Mouse (Mus musculus) liver, adult 2 months (tissue): ENCODE results near the gene Dlgap1. TPM values are rescaled to one million over a fixed set of nuclear protein-coding genes. Genes with fewer than 3 reads are reported as not detected.

Source experiments
- DNase-seq: peaks from one replicate; pipeline ENCODE4 v3.0.0-alpha.2; 2011; ENCODE audit warnings: low read depth, low spot score; ENCODE audit errors: extremely low read depth
- H3K27ac ChIP-seq: fragments of 200-500 bp; replicated peaks from 2 replicates; pipeline ENCODE4 v1.5.1; 2012; ENCODE audit warnings: low read depth, mild to moderate bottlenecking, control low read depth, inconsistent platforms, low read length; ENCODE audit not compliant: insufficient read depth
- H3K27me3 ChIP-seq: fragments of 200-500 bp; 2 replicates; pipeline ENCODE4 v1.6.1; 2012; ENCODE audit warnings: mild to moderate bottlenecking, moderate library complexity, low read length, inconsistent platforms; ENCODE audit not compliant: control insufficient read depth, insufficient read depth
- H3K36me3 ChIP-seq: fragments of 200-500 bp; 2 replicates; pipeline ENCODE4 v1.6.1; 2012; ENCODE audit warnings: low read length, inconsistent platforms; ENCODE audit not compliant: control insufficient read depth, insufficient read depth
- H3K4me1 ChIP-seq: fragments of 200-500 bp; 2 replicates; pipeline ENCODE4 v1.6.1; 2011; ENCODE audit warnings: low read length; ENCODE audit not compliant: control insufficient read depth, insufficient read depth
- H3K4me3 ChIP-seq: fragments of 200-500 bp; 2 replicates; pipeline ENCODE4 v1.5.1; 2011; ENCODE audit warnings: low read depth, mild to moderate bottlenecking, control low read depth, low read length, moderate library complexity; ENCODE audit not compliant: insufficient read depth
- H3K79me2 ChIP-seq: fragments of 200-500 bp; 2 replicates; pipeline ENCODE4 v1.6.1; 2012; ENCODE audit warnings: inconsistent platforms, mild to moderate bottlenecking, low read length, moderate library complexity; ENCODE audit not compliant: control insufficient read depth, insufficient read depth
- H3K9ac ChIP-seq: fragments of 200-500 bp; 2 replicates; pipeline ENCODE4 v1.6.1; 2012; ENCODE audit warnings: low read depth, mild to moderate bottlenecking, control low read depth, inconsistent platforms, low read length
- CTCF ChIP-seq: fragments of 200-500 bp; IDR thresholded peaks from 2 replicates; pipeline ENCODE4 v1.5.1; 2011; ENCODE audit warnings: low read depth, low read length, control low read depth
- POLR2A ChIP-seq: fragments of 200-500 bp; IDR thresholded peaks from 2 replicates; pipeline ENCODE4 v1.6.1; 2011; ENCODE audit warnings: low read length, control low read depth; ENCODE audit not compliant: insufficient read depth; ENCODE audit errors: extremely low read depth
- WGBS: fragments of 180-500 bp; shearing (Covaris S2); methylation state at CpG from one replicate; pipeline ENCODE4 v1.1.7; 2018; 5-methylcytosine and 5-hydroxymethylcytosine counted together
- polyA plus RNA-seq: library from polyadenylated mRNA; depleted of rRNA; stranded (reverse); fragments of >200 nt; gene quantifications from 2 replicates; pipeline ENCODE4 v1.2.3, GENCODE M21; 2012
- total RNA-seq: library from RNA; depleted of rRNA; stranded (reverse); fragments of >200 nt; gene quantifications from 2 replicates; pipeline ENCODE4 v1.2.3, GENCODE M21; 2014

Gene Dlgap1
- total and polyA plus RNA-seq, 2 experiments, result 0.55 to 1.5 TPM

- no peak for TF ChIP-seq POLR2A
- TF ChIP-seq CTCF, result no peak
- DNase-seq, result no peak
- no peak overlapping the region for H3K27ac ChIP-seq
- no peak overlapping the region for H3K4me3 ChIP-seq
- no peaks in the 10 kb centered on the region for H3K36me3 ChIP-seq
- no peaks in the 10 kb centered on the region for H3K79me2 ChIP-seq
- 83% methylated on average over 3 of the region's 3 CpGs for WGBS
- no peak overlapping the region for H3K9ac ChIP-seq
- H3K4me1 ChIP-seq, result no peaks in the 10 kb centered on the region
- H3K27me3 ChIP-seq, result no peaks in the 10 kb centered on the region
Observed at GRCm38 (mm10) chr17:70263156-70263555, 294.3 kb downstream of the Dlgap1 start.

- 81% methylated on average over 2 of the region's 2 CpGs for WGBS
Observed at GRCm38 (mm10) chr17:70272125-70272524, 303.3 kb downstream of the Dlgap1 start.

GRCm38 (mm10) chr17:70287708-70288107 lies 318.8 kb downstream of the Dlgap1 start:
- Histone ChIP-seq H3K9ac (no peak overlapping the region), H3K79me2 (no peaks in the 10 kb centered on the region), H3K4me3 (no peak overlapping the region), H3K27me3 (no peaks in the 10 kb centered on the region), H3K27ac (no peak overlapping the region), H3K4me1 (no peaks in the 10 kb centered on the region), H3K36me3 (no peaks in the 10 kb centered on the region)
- WGBS, result 75% methylated on average over 2 of the region's 2 CpGs
- no peak for TF ChIP-seq POLR2A
- TF ChIP-seq CTCF, result no peak
- DNase-seq, result no peak

More at GRCm38 (mm10) chr17:70272125-70272524, 303.3 kb downstream of the Dlgap1 start:
- TF ChIP-seq CTCF, result no peak
- TF ChIP-seq POLR2A, result no peak
- Histone ChIP-seq H3K27me3 (no peaks in the 10 kb centered on the region), H3K4me3 (no peak overlapping the region), H3K36me3 (no peaks in the 10 kb centered on the region), H3K79me2 (no peaks in the 10 kb centered on the region), H3K4me1 (no peaks in the 10 kb centered on the region), H3K9ac (no peak overlapping the region), H3K27ac (no peak overlapping the region)
- DNase-seq, result no peak

DNA sequence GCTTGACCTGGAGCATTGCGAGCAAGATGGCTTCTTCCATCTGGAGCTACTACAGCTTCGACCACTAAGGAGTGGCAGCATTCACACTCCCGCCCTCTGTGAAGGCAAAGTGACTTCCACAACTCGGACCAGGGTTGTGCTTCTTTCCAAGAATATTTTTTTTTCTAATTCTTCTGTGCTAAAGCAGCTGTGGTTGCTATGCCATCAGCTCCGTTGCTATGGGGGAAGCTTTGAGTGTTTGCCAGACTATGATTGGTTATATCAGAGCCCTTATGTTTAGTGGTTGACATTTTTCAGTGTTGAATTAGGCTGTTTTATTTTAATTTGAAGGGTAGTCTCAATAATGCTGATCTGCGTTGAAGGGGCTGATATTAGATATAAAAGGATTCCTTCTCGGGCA lies 325.2 kb downstream of the Dlgap1 start:
- TF ChIP-seq POLR2A, result no peak
- TF ChIP-seq CTCF, result no peak
- Histone ChIP-seq H3K36me3 (no peaks in the 10 kb centered on the region), H3K79me2 (no peaks in the 10 kb centered on the region), H3K27me3 (no peaks in the 10 kb centered on the region), H3K4me3 (no peak overlapping the region), H3K4me1 (no peaks in the 10 kb centered on the region), H3K27ac (no peak overlapping the region), H3K9ac (no peak overlapping the region)
- 76% methylated on average over 7 of the region's 7 CpGs for WGBS
- no peak for DNase-seq

- no peaks in the 10 kb centered on the region for H3K79me2 ChIP-seq
- no peak overlapping the region for H3K27ac ChIP-seq
- no peak for TF ChIP-seq POLR2A
- TF ChIP-seq CTCF, result no peak
- 62% methylated on average over 9 of the region's 9 CpGs for WGBS
- H3K27me3 ChIP-seq, result no peaks in the 10 kb centered on the region
- no peaks in the 10 kb centered on the region for H3K4me1 ChIP-seq
- H3K36me3 ChIP-seq, result no peaks in the 10 kb centered on the region
- no peak for DNase-seq
- no peak overlapping the region for H3K9ac ChIP-seq
- H3K4me3 ChIP-seq, result no peak overlapping the region
Observed at GRCm38 (mm10) chr17:70301941-70302478, 333.1 kb downstream of the Dlgap1 start.

- no peak overlapping the region for H3K27ac ChIP-seq
- WGBS, result 62% methylated on average over 2 of the region's 2 CpGs
- TF ChIP-seq CTCF (no peak), POLR2A (no peak)
- DNase-seq, result no peak
- no peaks in the 10 kb centered on the region for H3K79me2 ChIP-seq
- no peak overlapping the region for H3K9ac ChIP-seq
- H3K4me1 ChIP-seq, result no peaks in the 10 kb centered on the region
- H3K27me3 ChIP-seq, result no peaks in the 10 kb centered on the region
- no peak overlapping the region for H3K4me3 ChIP-seq
- H3K36me3 ChIP-seq, result no peaks in the 10 kb centered on the region
Observed at GRCm38 (mm10) chr17:70302656-70303055, 333.8 kb downstream of the Dlgap1 start.
